Mouse (Mus musculus): ENCODE measurements around the gene Tk1.
"Not testable (repeated sequence)": the region's sequence is repeated elsewhere in the genome, so short reads cannot be mapped to it uniquely, and the experiment has no call there.

Tk1 gene

GRCm38 (mm10) chr11:117822728-117823241 is 3.1 kb downstream of the Tk1 start:
- peak in 1 of 2 experiments; percentile 41 for DNase-seq (ENCODE audit: low spot score in 2 of 2)

- no peak for DNase-seq (ENCODE audit: low spot score in 2 of 2)
Observed at GRCm38 (mm10) chr11:117821868-117822267, 4.0 kb downstream of the Tk1 start.

GRCm38 (mm10) chr11:117820173-117820572 is 5.7 kb downstream of the Tk1 start:
- DNase-seq (ENCODE audit: low spot score in 2 of 2) = no peak

GRCm38 (mm10) chr11:117819095-117819494 is 6.8 kb downstream of the Tk1 start:
- DNase-seq (ENCODE audit: low spot score in 2 of 2) = peak; percentile 82

GRCm38 (mm10) chr11:117816389-117816996 is 9.4 kb downstream of the Tk1 start:
- DNase-seq (ENCODE audit: low spot score in 2 of 2) = no peak

- DNase-seq (ENCODE audit: low spot score in 2 of 2) = not testable (repeated sequence)
Observed at GRCm38 (mm10) chr11:117815850-117816249, 10.0 kb downstream of the Tk1 start.

GRCm38 (mm10) chr11:117814704-117815366 is 11.1 kb downstream of the Tk1 start:
- no peak for DNase-seq (ENCODE audit: low spot score in 2 of 2)

- no peak for DNase-seq (ENCODE audit: low spot score in 2 of 2)
Observed at GRCm38 (mm10) chr11:117813867-117814266, 12.0 kb downstream of the Tk1 start.

- peak; percentile 83 to 87 for DNase-seq (ENCODE audit: low spot score in 2 of 2)
Observed at GRCm38 (mm10) chr11:117810401-117811046, 15.4 kb downstream of the Tk1 start.

- DNase-seq (ENCODE audit: low spot score in 2 of 2) = peak; percentile 67 to 78
Observed at GRCm38 (mm10) chr11:117809407-117810311, 16.2 kb downstream of the Tk1 start, which contains the start of the genes Gm20708 and Syngr2. Gm20708 (plus strand) TSS chr11:117809668. Syngr2 (plus strand) TSS chr11:117809668.

GRCm38 (mm10) chr11:117806781-117807180 is 19.1 kb downstream of the Tk1 start:
- no peak for DNase-seq (ENCODE audit: low spot score in 2 of 2)

- DNase-seq (ENCODE audit: low spot score in 2 of 2) = no peak
Observed at GRCm38 (mm10) chr11:117803166-117803688, 22.7 kb downstream of the Tk1 start.

- DNase-seq (ENCODE audit: low spot score in 2 of 2) = no peak
Observed at GRCm38 (mm10) chr11:117801650-117802049, 24.2 kb downstream of the Tk1 start.

GRCm38 (mm10) chr11:117800038-117800437 is 25.9 kb downstream of the Tk1 start:
- DNase-seq (ENCODE audit: low spot score in 2 of 2) = no peak

- no peak for DNase-seq (ENCODE audit: low spot score in 2 of 2)
Observed at GRCm38 (mm10) chr11:117799174-117799573, 26.7 kb downstream of the Tk1 start.

GRCm38 (mm10) chr11:117798160-117798541 is 27.7 kb downstream of the Tk1 start:
- DNase-seq (ENCODE audit: low spot score in 2 of 2) = no peak

GRCm38 (mm10) chr11:117797511-117798159 is 28.3 kb downstream of the Tk1 start, which contains the start of gene 6030468B19Rik:
6030468B19Rik (plus strand) TSS chr11:117797660.
- DNase-seq (ENCODE audit: low spot score in 2 of 2) = no peak

GRCm38 (mm10) chr11:117796954-117797353 is 28.9 kb downstream of the Tk1 start:
- no peak for DNase-seq (ENCODE audit: low spot score in 2 of 2)

GRCm38 (mm10) chr11:117794035-117794551 is 31.8 kb downstream of the Tk1 start:
- no peak for DNase-seq (ENCODE audit: low spot score in 2 of 2)

GRCm38 (mm10) chr11:117792281-117792888 is 33.5 kb downstream of the Tk1 start:
- DNase-seq (ENCODE audit: low spot score in 2 of 2) = no peak
